Mouse (Mus musculus): ENCODE data around the gene 6430548M08Rik.

DNA sequence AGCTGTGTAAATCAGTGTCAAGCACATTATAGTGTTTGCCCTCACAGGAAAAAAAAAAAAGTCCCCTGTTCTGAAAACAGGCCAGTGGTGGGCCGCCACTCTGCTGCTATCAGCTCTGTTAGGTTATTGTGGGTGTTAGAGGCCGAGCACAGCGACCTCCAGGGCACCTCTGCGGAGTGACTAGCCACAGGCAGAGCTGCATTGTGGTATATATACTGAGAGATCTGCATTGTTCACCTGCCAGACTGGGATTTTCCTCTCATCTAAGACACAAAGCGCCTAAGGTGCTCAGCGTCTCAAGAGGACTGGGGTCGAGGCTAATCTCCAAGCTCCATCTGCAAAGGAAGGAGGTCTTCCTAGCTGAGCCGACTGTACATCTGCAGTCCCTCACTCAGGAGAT, 49.4 kb downstream of the 6430548M08Rik start:
- TF ChIP-seq CTCF (IDR thresholded peaks at IDR 0.05; ENCODE audit: low read depth), result no peak
- TF ChIP-seq EP300 (IDR thresholded peaks at IDR 0.05; ENCODE audit: low read depth), result no peak
